Mouse (Mus musculus) C2C12 (cell line): ENCODE data around the gene Krtap13.

Experiments
- CTCF ChIP-seq: IDR thresholded peaks from one replicate; pipeline ENCODE4 v1.5.1; 2011; ENCODE audit not compliant: control insufficient read depth, insufficient read depth, insufficient read length
- MAX ChIP-seq: IDR thresholded peaks from one replicate; pipeline ENCODE4 v1.6.1; 2011; ENCODE audit warnings: mild to moderate bottlenecking, control low read depth
- MYOG ChIP-seq: IDR thresholded peaks from one replicate; pipeline ENCODE4 v1.6.1; 2011; ENCODE audit not compliant: control insufficient read depth, insufficient read length; ENCODE audit errors: extremely low read depth
- USF1 ChIP-seq: IDR thresholded peaks from one replicate; pipeline ENCODE4 v1.6.1; 2011; ENCODE audit warnings: low read depth, mild to moderate bottlenecking, control low read depth, moderate library complexity

DNA sequence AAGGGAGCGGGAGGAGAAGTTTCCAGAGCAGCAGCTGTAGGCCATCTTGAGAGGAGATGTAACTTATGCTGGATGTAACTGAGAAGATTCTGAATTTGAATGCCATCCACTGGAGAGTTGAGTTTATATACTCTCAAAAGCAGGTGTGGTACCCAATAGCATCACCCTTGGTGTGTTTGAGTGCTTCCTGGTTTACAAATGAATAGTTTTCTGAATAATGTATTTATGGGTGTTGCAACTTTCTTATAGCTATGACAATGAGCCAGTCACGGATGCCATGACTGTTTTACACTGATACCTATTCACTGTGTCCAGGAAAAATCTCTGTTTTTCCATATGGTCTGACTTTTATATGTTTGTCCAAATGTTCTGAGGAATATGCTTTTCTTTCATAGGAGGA, 22.7 kb upstream of the Krtap13 start, which contains the start of gene 2310057N15Rik:
- TF ChIP-seq CTCF = no peak
- no peak for TF ChIP-seq USF1
- TF ChIP-seq MAX = no peak
- TF ChIP-seq MYOG = no peak
